Mouse (Mus musculus) stomach, embryonic 14.5 days (tissue): ENCODE measurements around the gene Nprl2. TPM values are rescaled to one million over a fixed set of nuclear protein-coding genes. Genes with fewer than 3 reads are reported as not detected.

ENCODE experiments used
- ATAC-seq: fragments of 200-750 bp; cut with Nextera tagmentation; 2 replicates; pipeline ENCODE4 v1.8.0; 2017; ENCODE audit warnings: low read depth, moderate TSS enrichment; ENCODE audit not compliant: insufficient number of reproducible peaks, insufficient read depth, low FRiP score
- H3K27ac ChIP-seq: fragments of 300-500 bp; sonication (generic); 2 replicates; pipeline ENCODE4 v1.5.1; 2014; ENCODE audit warnings: mild to moderate bottlenecking, low read length, moderate library complexity, mixed read lengths
- H3K27me3 ChIP-seq: fragments of 300-500 bp; sonication (generic); 2 replicates; pipeline ENCODE4 v1.6.1; 2014; ENCODE audit warnings: low read length, control low read depth, mixed read lengths; ENCODE audit not compliant: control insufficient read depth, insufficient read depth
- H3K36me3 ChIP-seq: fragments of 300-500 bp; sonication (generic); 2 replicates; pipeline ENCODE4 v1.6.1; 2014; ENCODE audit warnings: mild to moderate bottlenecking, control low read depth, low read length, moderate library complexity, mixed read lengths; ENCODE audit not compliant: control insufficient read depth, insufficient read depth
- H3K4me1 ChIP-seq: fragments of 300-500 bp; sonication (generic); 2 replicates; pipeline ENCODE4 v1.6.1; 2014; ENCODE audit warnings: low read length, control low read depth, mixed read lengths; ENCODE audit not compliant: control insufficient read depth, insufficient read depth
- H3K4me2 ChIP-seq: fragments of 300-500 bp; sonication (generic); replicated peaks from 2 replicates; pipeline ENCODE4 v1.6.1; 2014; ENCODE audit warnings: low read depth, low read length, control low read depth
- H3K4me3 ChIP-seq: fragments of 300-500 bp; sonication (generic); 2 replicates; pipeline ENCODE4 v1.5.1; 2014; ENCODE audit warnings: low read depth, low read length, control low read depth
- H3K9ac ChIP-seq: fragments of 300-500 bp; sonication (generic); replicated peaks from 2 replicates; pipeline ENCODE4 v1.6.1; 2014; ENCODE audit warnings: low read depth, mild to moderate bottlenecking, control low read depth, low read length, moderate library complexity, mixed read lengths
- H3K9me3 ChIP-seq: fragments of 300-500 bp; sonication (generic); 2 replicates; pipeline ENCODE4 v1.6.1; 2016; ENCODE audit warnings: low read depth, low read length, control low read depth; ENCODE audit not compliant: control insufficient read depth
- WGBS: fragments of 180-500 bp; shearing (Covaris S2); extraction: QIAGEN DNeasy Blood & Tissue Kit; methylation state at CpG from one replicate; pipeline ENCODE4 v1.1.7; 2014; 5-methylcytosine and 5-hydroxymethylcytosine counted together
- polyA plus RNA-seq: library from polyadenylated mRNA; unstranded; fragments of >200 nt; fragmentation: Nextera tagmentation; extraction: Ambion mirVana; gene quantifications from 2 replicates; pipeline ENCODE4 v1.2.1, GENCODE M21; 2014

Nprl2 gene
- polyA plus RNA-seq, 1 experiment from 2014 or later = 44.7 TPM

DNA sequence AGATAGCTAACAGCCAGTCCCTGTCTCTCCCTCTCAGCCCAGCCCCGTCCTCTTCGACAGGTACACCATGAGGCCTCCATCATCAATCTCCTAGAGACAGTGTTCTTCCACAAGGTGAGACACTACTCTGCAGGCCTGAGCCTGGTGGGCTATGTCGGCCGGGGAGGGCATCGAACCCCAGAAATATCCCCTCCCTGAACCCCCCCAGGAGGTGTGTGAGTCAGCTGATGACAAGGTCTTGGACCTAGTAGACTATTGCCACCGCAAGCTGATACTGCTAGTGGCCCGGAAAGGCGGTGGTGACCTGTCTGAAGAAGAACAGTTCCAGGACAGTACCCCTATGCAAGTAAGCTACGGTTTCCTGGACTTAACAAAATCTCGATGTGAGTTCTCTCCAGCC, 6.8 kb downstream of the Nprl2 start:
- no peak for ATAC-seq
- peaks cover 39% of the 10 kb centered on the region for H3K4me1 ChIP-seq
- no peak overlapping the region for H3K4me2 ChIP-seq
- H3K9me3 ChIP-seq = no peaks in the 10 kb centered on the region
- no peak overlapping the region for H3K9ac ChIP-seq
- H3K27ac ChIP-seq = no peak overlapping the region
- 87% methylated on average over 10 of the region's 10 CpGs for WGBS
- H3K4me3 ChIP-seq = no peak overlapping the region
- H3K36me3 ChIP-seq = peaks cover 13% of the 10 kb centered on the region
- no peaks in the 10 kb centered on the region for H3K27me3 ChIP-seq

DNA sequence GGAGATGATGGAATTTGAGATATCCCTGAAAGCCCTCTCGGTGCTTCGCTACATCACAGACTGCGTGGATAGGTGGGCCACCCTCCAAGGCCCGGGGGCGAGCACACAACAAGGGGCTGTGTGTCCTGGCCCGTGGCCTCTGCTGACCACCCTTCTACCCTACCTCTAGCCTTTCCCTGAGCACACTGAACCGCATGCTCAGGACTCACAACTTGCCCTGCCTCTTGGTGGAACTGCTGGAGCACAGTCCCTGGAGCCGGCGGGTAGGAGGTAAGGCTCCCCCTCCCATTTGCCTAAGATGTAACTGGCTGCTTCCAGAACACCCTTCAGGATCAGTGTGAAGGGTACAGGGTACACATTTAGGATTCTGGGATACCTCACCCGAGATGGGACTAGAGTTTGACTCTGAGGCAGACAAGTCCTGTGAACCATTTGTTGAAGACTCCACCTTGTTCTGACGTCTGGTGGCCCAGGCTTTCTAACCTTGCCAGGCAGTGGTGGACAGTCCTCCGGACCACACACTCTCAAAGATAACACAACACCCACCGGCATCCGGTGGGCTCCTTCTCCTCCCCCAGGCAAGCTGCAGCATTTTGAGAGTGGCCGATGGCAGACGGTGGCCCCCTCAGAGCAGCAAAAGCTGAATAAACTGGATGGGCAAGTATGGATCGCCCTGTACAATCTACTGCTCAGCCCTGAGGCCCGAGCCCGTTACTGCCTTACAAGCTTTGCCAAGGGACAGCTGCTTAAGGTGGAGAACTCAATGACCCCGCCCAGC, 7.5 kb downstream of the Nprl2 start:
- ATAC-seq = no peak
- no peak overlapping the region for H3K27ac ChIP-seq
- H3K27me3 ChIP-seq = no peaks in the 10 kb centered on the region
- 82% methylated on average over 20 of the region's 20 CpGs for WGBS
- no peak overlapping the region for H3K4me2 ChIP-seq
- no peaks in the 10 kb centered on the region for H3K9me3 ChIP-seq
- H3K9ac ChIP-seq = no peak overlapping the region
- peaks cover 11% of the 10 kb centered on the region for H3K36me3 ChIP-seq
- no peak overlapping the region for H3K4me3 ChIP-seq
- H3K4me1 ChIP-seq = peaks cover 39% of the 10 kb centered on the region

DNA sequence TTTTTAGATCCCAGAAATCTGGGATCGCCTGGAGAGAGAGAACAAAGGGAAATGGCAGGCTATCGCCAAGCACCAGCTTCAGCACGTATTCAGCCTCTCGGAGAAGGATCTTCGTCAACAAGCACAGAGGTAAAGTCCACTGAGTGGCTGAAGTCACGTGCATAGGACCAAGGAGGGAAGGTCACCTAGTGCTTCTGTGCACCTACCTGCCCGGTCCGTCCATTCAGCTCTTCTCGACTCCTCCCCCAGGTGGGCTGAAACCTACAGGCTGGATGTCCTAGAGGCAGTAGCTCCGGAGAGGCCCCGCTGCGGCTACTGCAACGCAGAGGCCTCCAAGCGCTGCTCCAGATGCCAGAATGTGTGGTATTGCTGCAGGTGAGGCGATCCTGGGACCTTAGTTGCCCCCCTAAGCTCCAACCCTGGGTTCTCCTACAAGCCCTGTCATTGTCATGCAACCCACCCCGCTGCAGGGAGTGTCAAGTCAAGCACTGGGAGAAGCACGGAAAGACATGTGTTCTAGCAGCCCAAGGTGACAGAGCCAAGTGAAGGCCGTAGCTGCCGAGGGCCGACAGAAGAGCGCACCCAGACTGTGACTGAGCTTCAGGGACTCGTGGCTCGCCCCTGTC, 8.6 kb downstream of the Nprl2 start:
- Histone ChIP-seq H3K27ac (peak overlapping the region; percentile 40; the same call in 1 of the 2 replicates), H3K36me3 (peaks cover 1% of the 10 kb centered on the region; the same call in 1 of the 2 replicates), H3K4me2 (peak overlapping the region; percentile 95), H3K4me1 (peaks cover 43% of the 10 kb centered on the region), H3K9me3 (no peaks in the 10 kb centered on the region), H3K9ac (peak overlapping the region; percentile 60), H3K4me3 (peak overlapping the region; percentile 74), H3K27me3 (no peaks in the 10 kb centered on the region)
- no peak for ATAC-seq
- 35% methylated on average over 23 of the region's 23 CpGs for WGBS

DNA sequence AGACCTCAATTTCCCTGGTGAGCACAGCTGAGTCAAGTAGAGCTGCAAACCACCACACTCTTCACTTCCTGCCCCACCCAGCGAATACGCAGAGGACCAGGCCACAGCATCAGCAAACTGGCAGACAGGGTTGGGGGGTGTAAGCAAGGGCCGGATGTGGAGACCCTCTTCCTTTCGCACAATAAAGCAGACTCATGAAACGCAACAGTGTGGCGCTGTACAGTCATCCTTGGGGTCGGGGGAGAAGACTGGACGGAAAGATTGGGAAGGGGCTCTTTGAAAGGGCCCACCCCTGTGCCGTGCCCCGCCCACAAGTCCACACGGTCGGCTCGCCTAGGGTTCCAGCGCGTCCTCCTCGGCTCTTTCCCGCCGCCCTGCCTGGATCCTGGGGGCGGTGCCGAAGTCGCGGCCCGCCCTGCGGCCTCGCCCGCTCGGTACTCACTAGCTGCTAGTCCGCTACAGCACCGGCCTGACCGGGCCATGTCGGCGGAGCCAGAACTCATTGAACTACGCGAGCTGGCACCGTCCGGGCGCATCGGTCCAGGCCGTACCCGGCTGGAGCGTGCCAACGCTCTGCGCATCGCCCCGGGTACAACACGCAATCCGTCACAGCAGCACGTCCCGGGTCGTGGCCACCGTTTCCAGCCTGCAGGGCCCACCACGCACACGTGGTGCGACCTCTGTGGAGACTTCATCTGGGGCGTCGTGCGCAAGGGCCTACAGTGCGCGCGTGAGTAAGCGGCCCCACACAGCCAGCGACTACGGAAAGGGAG, 9.3 kb downstream of the Nprl2 start, which contains the start of gene Rassf1:
TSS of gene Rassf1 (plus strand) at position 439 of the 773 bp plus-strand sequence.
- H3K9me3 ChIP-seq = no peaks in the 10 kb centered on the region
- H3K4me2 ChIP-seq = peak within 1 kb of the TSS; percentile 95
- peak; percentile 33 for ATAC-seq
- peak within 1 kb of the TSS; percentile 60 for H3K9ac ChIP-seq
- peak within 1 kb of the TSS; percentile 40 for H3K27ac ChIP-seq
- 1% methylated on average over 63 of the region's 63 CpGs for WGBS
- no peaks in the 10 kb centered on the region for H3K36me3 ChIP-seq
- H3K4me3 ChIP-seq = peak within 1 kb of the TSS; percentile 74
- no peaks in the 10 kb centered on the region for H3K27me3 ChIP-seq
- peaks cover 50% of the 10 kb centered on the region for H3K4me1 ChIP-seq

DNA sequence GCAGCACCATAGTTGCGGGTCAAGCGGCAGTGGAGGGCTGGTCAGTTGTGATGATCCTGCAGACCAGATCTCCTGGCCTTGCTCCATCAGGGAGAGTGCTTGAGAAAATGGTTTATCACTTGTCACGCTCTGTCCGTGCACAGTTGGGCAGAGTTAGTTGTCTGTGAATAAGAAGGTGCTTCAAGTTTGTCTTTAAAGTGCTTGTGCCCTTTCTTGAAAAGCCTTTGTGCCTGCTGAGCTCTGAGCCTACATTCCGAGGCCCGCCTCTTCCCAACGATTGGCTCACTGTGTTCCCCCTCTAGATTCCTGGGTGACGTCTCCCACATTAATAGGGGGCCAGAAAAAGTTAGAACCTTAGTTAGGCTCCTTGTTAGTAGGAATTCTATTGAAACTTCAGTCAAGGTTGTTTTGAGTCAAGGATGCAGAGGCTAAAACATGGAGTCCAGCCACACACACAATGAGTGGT, 9.9 kb downstream of the Nprl2 start:
- Histone ChIP-seq H3K9ac (peak overlapping the region; percentile 60), H3K27ac (peak overlapping the region; percentile 40), H3K4me1 (peaks cover 50% of the 10 kb centered on the region), H3K9me3 (no peaks in the 10 kb centered on the region), H3K4me2 (peak overlapping the region; percentile 95), H3K36me3 (peaks cover under 1% of the 10 kb centered on the region; the same call in 1 of the 2 replicates), H3K4me3 (peak overlapping the region; percentile 74), H3K27me3 (no peaks in the 10 kb centered on the region)
- ATAC-seq = no peak
- 9% methylated on average over 8 of the region's 8 CpGs for WGBS

DNA sequence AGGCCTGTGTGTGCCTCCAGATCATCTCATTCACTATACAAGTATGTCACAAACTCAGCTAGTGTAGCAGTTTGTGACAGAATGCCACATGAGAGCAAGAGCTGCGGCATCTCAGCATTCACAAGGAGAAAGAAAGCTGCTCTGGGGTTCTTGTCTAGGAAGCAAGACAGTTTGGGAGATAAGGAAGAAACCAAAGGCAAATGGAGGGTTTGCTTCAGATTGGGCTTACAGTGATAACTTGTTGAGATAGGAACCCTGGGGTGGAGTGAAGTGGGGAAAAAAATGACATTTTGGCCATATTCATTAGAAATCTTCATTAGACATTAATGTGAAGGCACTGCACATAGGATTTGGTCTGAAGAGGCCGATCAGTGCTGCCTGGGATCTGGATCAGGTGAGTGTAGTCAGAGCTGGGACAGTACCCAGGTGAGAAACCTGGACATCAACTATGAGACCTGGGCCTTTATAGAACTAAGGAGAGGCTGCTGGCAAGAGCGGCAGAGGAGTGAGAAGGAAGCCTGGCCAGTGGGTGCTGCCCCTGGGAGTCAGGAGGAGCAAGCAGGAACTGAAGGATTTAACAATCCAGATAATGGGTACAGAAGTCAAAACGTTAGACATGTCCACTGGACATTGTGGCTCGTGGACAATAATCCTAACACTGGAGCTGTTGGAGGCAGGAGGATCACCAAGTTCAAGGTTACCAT, 10.8 kb downstream of the Nprl2 start:
- Histone ChIP-seq H3K36me3 (peaks cover 10% of the 10 kb centered on the region), H3K27me3 (no peaks in the 10 kb centered on the region), H3K9me3 (no peaks in the 10 kb centered on the region), H3K4me1 (peaks cover 46% of the 10 kb centered on the region), H3K27ac (no peak overlapping the region), H3K9ac (no peak overlapping the region), H3K4me3 (peak overlapping the region; percentile 74), H3K4me2 (peak overlapping the region; percentile 95)
- no peak for ATAC-seq
- 75% methylated on average over 5 of the region's 5 CpGs for WGBS

DNA sequence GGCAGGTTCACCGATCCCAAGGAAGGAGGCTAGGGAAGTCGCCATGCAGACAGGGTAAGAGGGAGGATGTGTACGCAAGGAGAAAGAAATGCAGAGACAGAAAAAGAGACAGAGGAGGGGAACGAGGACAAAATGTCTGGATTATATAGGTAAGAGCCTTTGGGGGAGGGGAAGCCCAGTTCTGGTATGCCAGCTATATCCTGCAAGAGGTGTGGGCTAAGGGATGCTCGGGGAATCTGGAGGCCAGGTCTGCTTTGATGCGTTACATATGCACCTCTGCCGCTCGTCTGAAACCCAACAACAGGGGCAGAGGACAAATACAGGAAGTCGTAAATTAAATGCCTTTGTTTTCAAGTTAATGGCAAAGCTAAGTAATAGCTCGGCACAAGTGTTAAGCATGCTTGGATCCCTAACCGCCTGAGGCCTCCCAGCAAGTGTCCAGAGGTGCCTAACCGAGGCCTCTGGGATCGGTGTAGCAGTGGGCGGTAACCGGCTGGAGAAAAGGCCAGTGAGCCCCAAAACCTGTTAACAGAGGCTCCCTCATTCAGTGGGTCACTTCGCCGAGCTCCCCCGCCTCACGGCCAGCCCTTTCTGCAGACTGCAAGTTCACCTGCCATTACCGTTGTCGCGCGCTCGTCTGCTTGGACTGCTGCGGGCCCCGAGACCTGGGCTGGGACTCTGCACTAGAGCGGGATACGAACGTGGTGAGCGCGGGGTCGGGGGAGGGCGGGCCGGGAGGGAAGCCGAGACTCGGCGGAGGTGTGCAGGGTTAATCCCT, 11.7 kb downstream of the Nprl2 start:
- WGBS = 5% methylated on average over 37 of the region's 37 CpGs
- Histone ChIP-seq H3K4me3 (peak overlapping the region; percentile 74), H3K4me1 (peaks cover 46% of the 10 kb centered on the region), H3K27ac (peak overlapping the region; percentile 78), H3K9me3 (no peaks in the 10 kb centered on the region), H3K36me3 (peaks cover 18% of the 10 kb centered on the region), H3K4me2 (peak overlapping the region; percentile 95), H3K9ac (peak overlapping the region; percentile 41; the same call in 1 of the 2 replicates), H3K27me3 (no peaks in the 10 kb centered on the region)
- ATAC-seq = no peak; the same call in 1 of the 2 replicates
